Mouse (Mus musculus) heart, adult 18-20 months (tissue): ENCODE data around the gene Epyc. TPM values are rescaled to one million over a fixed set of nuclear protein-coding genes. Genes with fewer than 3 reads are reported as not detected.
"Not testable (repeated sequence)": the region's sequence is repeated elsewhere in the genome, so short reads cannot be mapped to it uniquely, and the experiment has no call there.

Experiments used
- DNase-seq, 2 experiments: peaks; one replicate each; pipeline ENCODE4 v3.0.0; 2021 to 2022; ENCODE audit warnings: mixed read lengths in 1 of 2
- total RNA-seq, 2 experiments: library from RNA; stranded (reverse); gene quantifications; 2 replicates each; pipeline ENCODE4 v1.2.3; 2021

Gene Epyc
- total RNA-seq, 2 experiments from 2014 or later = 0.26 to 0.35 TPM

DNA sequence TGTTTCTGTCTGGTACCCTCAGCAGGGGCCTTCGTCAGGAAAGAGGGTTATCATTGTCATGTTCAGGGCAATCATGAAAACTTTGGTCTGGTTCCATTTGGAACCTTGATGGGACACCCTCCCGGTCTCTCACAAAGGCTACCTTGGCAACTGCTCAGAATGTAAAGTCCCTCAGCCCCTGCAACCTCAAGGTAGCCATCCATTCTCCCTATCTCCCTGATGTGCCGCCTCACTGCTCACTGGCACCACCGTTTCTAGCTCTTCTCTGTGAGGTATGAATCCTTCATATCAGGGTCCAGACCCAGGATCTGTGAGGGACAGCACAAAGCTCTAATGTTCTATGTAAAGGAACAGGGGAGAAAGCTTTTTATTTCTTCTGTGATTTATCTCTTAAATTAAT lies 70.7 kb downstream of the Epyc start:
- no peak for DNase-seq

DNA sequence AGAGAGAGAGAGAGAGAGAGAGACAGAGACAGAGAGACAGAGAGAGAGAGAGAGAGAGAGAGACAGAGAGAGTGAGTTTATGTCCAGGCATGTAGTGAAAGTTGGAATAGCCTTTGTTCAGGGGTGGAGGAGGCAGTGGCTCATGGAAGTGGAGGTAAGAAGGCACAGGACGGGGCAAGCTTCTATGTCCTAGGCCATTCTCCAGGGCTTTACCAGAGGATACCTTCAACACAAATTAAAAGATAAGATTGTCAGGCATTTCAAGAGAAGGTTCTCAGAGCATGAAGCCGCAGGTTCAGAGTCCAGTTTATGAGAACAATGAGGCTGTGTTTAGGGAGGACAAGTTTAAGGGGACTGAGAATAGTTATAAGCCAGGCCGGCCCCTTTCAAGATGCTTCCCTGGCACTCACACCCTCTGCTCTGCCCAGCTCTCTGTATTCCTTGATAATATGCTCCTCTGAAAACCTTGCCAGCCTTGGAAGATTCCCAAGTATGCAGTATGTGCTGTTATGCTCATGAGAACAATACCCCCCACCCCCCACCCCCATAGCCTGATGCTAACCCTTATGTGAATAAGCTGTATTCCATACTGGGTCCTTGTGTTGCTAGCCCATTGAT lies 71.5 kb downstream of the Epyc start:
- no peak for DNase-seq

DNA sequence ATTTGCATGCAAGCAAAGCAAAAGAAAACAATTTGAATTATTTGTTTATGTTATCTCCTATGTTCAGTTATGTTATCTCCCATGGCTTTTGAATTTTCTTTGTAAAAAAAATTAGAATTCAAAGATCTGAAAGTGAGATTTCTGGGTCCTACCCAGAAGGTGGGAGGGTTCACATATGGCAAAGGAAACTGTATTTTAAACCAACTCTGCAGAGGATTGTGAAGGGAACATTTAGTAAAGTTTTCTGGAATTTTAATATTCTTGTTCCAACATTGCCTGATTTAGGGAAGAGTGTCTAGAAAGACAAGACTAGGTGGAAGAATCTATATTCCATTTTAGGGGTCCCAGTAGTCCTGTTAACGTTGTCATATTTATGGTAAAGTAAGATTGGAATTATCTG lies 73.4 kb downstream of the Epyc start:
- no peak for DNase-seq

DNA sequence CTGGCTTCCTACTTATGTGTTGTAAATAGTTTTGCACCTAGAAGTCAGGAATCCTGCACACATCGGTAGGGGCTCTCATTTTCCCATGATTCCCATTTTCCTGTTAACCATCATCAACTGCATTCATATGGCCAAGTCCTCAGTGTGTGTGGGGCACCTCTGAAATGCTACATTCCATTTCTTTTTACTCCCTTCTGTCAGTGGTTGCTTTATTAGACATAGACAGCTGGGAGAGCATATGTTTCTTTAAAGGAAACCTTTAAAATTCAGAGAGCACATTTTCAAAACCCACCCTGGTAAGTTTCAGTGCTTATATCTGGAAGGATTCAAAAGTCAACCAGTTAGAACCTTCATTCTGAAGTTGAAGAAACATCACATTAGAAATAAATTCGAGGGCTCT lies 74.2 kb downstream of the Epyc start:
- DNase-seq = no peak

DNA sequence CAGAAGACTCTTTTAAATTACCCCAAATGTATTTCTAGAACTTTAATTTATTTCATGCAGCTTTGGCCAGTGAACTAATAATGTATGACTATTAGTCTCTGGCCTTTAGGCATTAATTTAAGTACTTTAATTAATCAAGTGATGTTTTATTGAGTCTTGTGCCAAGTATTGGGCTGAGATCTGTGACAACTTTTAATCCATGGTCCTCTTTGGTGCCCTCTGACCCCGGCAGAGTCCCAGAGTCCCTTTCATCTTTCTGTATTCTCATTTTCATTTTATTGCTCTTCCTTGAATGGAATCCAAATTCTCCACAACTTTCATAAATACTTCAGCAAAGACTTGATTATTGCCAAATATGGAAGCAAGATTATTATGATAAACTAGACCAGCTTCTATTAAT lies 76.8 kb downstream of the Epyc start:
- DNase-seq = no peak

DNA sequence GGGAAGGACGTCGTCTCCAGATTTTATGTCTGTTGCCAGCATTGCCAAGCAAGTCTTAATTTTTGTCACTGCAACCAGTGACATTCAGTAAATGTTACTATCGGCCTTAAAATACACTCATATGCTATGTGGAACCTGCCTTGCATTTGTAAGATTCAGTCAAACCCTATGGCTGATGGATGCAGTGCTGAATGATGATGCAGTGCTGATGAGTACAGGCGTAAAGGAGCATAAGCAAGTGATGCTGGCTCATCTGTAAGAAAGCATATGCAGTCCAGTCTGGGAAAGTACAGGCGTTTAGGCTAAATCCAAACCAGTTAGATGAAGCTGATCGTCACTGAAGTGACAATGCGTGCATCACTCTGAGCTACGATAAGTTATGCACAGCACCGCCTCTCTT lies 78.8 kb downstream of the Epyc start:
- DNase-seq = no peak

DNA sequence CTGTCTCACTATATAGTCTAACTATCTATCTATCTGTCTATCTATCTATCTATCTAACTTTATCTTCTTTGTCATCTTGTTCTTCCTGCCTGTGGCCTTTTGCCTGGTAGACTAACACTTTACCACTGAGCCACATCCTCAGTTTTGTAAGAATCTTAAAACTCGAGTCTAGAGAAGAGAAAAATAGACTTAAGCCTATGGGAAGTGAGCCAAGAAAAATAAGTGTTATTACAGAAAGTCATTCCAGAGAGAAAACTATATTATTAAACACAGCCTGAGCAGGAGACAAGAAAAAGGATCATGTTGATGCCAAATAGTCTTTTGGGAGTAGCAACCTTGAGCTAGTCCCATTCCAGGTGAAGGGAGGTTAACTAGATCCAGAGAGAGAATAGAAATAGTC lies 82.1 kb downstream of the Epyc start:
- DNase-seq = no peak

DNA sequence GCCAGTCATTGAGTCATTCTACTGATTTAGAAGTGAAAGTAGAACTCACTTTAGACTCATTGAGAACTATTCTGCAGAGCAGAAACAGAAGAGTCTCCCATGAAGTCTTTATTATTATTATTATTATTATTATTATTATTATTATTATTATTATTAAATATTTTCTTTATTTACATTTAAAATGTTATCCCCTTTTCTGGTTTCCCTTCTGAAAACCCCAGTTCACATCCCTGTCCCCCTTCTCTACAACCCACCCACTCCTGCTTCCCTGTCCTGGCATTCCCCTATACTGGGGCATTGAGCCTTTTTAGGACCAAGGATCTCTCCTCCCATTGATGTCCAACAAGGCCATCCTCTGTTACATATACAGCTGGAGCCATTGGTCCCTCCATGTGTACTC lies 82.8 kb downstream of the Epyc start, which contains the start of gene C030005K15Rik:
TSS of gene C030005K15Rik (minus strand) at position 101 of the 400 bp plus-strand sequence.
- DNase-seq = not testable (repeated sequence)

Other genes starting within 250 kb of the Epyc start
- 100 to 1,000 TPM; 346 to 364 TPM for gene Dcn, start 164.5 kb upstream of the Epyc start, total RNA-seq
- gene Lum, start 78.9 kb upstream of the Epyc start, total RNA-seq = 10 to 100 TPM; 38.5 to 53.8 TPM
- gene Kera, start 37.2 kb upstream of the Epyc start, total RNA-seq = not detected
- not detected for gene Ccer1, start 49.0 kb downstream of the Epyc start, total RNA-seq
- not detected for gene C030005K15Rik, start 82.7 kb downstream of the Epyc start, total RNA-seq